Mouse (Mus musculus): Measurements from ENCODE around the gene Babam2.

- no peak for TF ChIP-seq POLR2A (IDR thresholded peaks at IDR 0.05; ENCODE audit: insufficient read depth, low read length)
- TF ChIP-seq CTCF (IDR thresholded peaks at IDR 0.05; ENCODE audit: low read depth, low read length), result no peak
Observed at GRCm38 (mm10) chr5:31998806-31999205, 301.3 kb downstream of the Babam2 start.
